Mouse (Mus musculus) gastrocnemius, postnatal 4 days (tissue): ENCODE results near the gene Mfsd11. TPM values are rescaled to one million over a fixed set of nuclear protein-coding genes. Genes with fewer than 3 reads are reported as not detected.
A peak's percentile ranks its signal among the peaks of the same experiment; 100 is the strongest.
"Not testable (repeated sequence)": the region's sequence is repeated elsewhere in the genome, so short reads cannot be mapped to it uniquely, and the experiment has no call there.

Source experiments
- DNase-seq, 2 experiments: peaks; one replicate each; pipeline ENCODE4 v3.0.0; 2021 to 2022; ENCODE audit warnings: low spot score in 2 of 2, mixed read lengths in 2 of 2
- total RNA-seq, 2 experiments: library from RNA; stranded (reverse); gene quantifications; 2 replicates each; pipeline ENCODE4 v1.2.3; 2021

Mfsd11 gene
- total RNA-seq, 2 experiments from 2014 or later, result 42.8 to 43.1 TPM

GRCm38 (mm10) chr11:116819932-116820593 is 32.2 kb upstream of the Mfsd11 start:
- DNase-seq, result no peak

GRCm38 (mm10) chr11:116821057-116821940 is 30.9 kb upstream of the Mfsd11 start:
- no peak for DNase-seq

- DNase-seq, result no peak
These were observed 30.0 kb upstream of the Mfsd11 start for GRCm38 (mm10) chr11:116822215-116822614.

GRCm38 (mm10) chr11:116822626-116823025 is 29.6 kb upstream of the Mfsd11 start:
- DNase-seq, result no peak

DNA sequence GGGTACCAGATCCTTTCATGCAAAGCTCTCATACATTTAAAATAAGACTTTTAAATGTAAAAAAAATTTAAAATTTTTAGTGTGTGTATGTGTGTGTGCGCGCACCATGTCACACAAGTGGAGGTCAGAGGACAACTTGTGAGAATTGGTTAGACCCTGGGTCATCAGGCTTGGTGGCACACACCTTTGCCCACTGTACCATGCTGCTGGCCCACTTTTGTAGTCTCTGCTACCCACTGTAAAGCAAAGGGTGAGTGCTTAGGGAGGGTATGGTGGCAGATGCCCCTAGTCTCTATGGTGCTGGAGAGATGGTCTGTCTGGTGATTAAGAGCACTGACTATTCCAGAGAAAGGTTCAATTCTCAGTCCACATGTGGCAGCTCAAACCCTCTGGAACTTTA is 29.0 kb upstream of the Mfsd11 start:
- no peak for DNase-seq

GRCm38 (mm10) chr11:116823885-116824284 is 28.4 kb upstream of the Mfsd11 start:
- not testable (repeated sequence) for DNase-seq

DNA sequence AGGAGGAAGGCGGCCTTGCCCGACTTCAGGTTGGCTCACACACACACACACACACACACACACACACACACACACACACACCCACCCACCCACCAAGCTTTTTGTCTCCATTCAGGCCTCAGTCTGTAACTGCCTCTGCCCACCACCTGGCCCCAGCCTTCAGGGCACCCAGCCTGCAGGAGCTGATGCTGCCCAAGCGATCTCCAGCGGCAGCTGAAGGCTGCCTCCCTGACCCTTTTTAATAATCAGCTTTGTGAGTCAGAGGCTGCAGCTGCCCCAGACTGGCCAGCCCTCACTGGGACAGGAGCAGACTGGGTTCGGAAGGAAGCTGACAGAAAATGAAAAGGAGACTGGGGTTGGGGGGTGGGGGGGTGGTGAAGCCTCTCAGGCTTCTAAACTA is 27.0 kb upstream of the Mfsd11 start:
- DNase-seq, result no peak

DNA sequence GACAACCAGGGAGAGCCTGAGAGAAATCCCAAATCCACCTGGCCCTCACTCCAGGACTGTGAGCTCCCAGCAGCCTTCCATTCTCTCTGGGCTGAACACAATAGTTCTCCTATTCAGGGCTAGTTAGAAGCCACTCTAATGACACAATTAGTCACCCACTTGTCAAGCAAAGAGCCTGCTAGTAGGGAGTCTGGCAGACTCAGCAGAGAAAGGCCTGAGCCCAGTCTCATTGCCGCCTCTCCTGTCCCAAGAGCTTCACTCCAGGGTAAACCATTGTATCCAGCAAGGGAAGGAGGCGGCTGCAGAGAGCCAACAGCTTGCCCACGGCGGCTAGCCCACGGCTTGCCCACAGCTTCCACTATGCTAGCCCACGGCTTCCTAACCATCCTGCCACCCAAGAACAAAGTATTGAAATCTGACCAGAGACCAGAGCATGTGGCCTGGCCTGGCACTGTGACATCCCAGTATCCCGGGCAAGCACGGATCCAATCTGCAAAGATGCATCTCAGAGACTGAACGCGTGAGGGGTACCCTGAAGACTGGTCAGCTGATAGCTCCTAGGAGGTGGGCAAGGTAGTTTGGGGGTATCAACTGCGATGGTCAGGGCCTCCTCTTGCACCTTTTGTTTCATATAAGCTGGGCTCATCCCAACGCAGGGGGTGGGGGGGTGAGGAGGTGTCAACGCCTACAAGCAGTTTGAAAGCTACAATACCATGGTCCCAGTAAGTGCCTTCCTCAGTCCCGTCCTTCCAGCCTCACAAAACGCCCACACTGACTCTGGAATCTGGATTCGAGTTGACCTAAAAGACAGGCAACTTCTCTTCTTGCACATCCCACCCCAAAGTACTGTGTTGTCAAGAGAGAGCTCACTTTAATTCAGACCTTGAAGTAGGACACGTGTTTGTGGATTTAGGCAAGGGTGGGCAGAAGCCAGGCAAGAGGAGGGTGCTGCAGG is 25.4 kb upstream of the Mfsd11 start:
- DNase-seq, result no peak

GRCm38 (mm10) chr11:116827534-116828165 is 24.6 kb upstream of the Mfsd11 start, which contains the start of gene Mxra7:
Gene Mxra7, minus strand, starts transcription at chr11:116828046.
- DNase-seq, result peak; percentile 89 to 91

DNA sequence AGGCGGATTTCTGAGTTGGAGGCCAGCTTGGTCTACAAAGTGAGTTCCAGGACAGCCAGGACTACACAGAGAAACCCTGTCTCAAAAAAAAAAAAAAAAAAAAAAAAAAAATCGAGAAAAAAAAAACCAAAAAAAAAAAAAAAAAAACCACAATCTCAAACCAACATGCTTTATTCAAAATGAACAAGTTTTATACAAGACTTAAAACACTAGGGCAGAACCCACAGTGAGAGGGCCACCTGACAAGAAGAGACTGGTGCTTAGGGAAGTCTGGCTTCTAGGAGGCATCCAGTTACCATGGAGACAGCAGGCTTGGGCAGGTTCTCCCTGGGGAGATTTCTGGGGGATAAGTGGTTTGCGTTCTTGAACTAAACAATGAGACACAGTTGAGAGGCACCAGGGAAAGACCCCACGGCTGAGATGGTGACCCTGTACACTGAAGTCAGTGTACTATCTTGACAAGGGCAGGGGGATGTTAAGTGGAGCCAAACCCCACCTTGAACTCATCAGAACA is 20.0 kb upstream of the Mfsd11 start:
- DNase-seq, result no peak

DNA sequence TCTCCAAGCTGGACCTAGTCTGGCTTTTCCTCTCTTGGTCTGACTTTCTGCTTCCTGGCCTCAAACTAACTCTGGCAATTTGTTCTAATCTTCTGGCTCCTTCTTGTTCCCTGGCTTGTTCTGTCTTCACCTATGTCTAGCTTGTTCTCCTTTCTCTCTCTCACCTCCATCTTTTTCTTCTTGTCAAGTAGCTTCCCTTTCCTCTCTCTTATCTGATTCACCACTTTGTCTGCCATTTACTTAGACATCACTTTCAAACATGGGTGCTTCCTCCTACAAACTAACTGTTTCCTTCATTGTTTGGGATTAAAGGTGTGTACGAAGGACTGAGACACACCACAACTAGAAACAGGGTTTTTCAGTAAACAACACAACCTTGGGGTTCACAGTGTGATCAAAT is 17.3 kb upstream of the Mfsd11 start:
- DNase-seq, result no peak

DNA sequence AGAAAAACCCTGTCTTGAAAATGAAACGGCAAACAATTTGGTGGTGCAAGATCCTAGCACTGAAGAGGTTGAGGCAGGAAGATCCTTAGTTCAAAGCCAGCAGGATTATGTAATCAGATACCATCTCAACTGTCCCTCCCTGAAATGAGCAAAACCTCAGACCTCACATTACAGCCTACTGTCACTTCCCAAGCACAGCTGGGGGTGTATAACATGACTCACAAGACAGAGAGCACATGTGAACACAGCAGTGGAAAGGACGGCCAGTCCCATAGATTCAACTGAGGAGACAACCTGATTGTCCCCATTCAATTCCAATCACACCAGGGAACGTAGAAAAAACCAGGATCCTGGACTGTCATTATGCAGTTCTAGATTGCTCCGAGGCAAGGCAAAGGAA is 16.0 kb upstream of the Mfsd11 start:
- DNase-seq, result no peak

GRCm38 (mm10) chr11:116837441-116837840 is 14.8 kb upstream of the Mfsd11 start:
- DNase-seq, result no peak

GRCm38 (mm10) chr11:116838936-116839335 is 13.3 kb upstream of the Mfsd11 start:
- DNase-seq, result no peak

DNA sequence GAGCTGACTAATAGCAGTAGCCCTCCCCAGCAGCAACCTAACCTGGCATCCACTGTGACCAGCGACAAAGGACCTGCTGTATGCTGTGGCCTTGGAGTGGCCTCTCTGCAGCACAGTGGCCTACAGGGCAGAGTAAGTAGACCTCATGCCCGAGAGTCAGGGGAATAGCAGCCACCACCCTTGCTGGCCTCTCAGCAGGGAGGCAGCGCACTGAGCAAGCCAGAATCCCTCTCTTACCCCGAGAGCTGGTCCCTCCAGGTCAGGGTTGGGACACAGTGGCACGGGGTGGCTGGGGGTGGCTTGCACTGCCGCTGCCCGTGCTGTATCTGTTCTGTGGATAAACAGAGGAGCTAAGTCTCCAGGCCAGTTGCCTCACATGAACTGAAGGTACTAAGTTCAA is 12.6 kb upstream of the Mfsd11 start:
- DNase-seq, result no peak

- DNase-seq, result no peak
These were observed 11.5 kb upstream of the Mfsd11 start for GRCm38 (mm10) chr11:116840748-116841147.

DNA sequence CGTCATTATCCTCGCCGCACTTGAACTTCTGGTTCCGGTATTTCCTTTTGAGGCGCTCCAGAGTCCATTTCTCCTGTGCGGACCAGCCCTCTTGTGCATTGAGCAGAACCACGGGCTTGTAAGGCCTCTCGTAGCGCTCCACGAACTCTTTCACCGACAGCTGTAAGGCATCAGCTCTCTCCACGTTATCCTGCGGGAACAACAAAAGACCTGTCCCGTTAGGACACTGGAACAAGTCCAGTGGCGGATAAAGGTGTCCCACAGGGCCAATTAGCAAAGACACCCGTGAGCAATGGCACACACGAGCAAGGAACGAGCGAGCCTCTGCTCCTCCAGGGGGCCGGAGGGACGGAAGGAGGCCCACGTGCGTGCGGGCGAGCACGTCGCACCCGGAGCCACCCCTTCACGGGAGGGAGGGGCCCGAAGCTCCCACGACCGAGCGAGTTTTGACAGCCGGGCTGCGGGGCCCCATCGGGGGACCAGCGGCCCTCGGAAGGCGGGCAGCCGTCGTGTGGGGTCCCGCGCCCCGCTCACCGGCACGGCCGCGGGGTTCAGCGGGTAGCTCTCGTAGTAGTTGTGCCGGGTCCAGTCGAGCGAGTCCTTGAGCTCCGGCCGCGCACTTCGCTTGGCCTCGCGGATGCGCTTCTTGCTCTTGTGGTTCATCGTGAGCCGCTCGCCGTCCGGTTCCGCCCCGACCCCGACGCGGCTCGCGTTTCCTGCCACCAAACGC is 9.5 kb upstream of the Mfsd11 start:
- DNase-seq, result peak; percentile 63 to 74

DNA sequence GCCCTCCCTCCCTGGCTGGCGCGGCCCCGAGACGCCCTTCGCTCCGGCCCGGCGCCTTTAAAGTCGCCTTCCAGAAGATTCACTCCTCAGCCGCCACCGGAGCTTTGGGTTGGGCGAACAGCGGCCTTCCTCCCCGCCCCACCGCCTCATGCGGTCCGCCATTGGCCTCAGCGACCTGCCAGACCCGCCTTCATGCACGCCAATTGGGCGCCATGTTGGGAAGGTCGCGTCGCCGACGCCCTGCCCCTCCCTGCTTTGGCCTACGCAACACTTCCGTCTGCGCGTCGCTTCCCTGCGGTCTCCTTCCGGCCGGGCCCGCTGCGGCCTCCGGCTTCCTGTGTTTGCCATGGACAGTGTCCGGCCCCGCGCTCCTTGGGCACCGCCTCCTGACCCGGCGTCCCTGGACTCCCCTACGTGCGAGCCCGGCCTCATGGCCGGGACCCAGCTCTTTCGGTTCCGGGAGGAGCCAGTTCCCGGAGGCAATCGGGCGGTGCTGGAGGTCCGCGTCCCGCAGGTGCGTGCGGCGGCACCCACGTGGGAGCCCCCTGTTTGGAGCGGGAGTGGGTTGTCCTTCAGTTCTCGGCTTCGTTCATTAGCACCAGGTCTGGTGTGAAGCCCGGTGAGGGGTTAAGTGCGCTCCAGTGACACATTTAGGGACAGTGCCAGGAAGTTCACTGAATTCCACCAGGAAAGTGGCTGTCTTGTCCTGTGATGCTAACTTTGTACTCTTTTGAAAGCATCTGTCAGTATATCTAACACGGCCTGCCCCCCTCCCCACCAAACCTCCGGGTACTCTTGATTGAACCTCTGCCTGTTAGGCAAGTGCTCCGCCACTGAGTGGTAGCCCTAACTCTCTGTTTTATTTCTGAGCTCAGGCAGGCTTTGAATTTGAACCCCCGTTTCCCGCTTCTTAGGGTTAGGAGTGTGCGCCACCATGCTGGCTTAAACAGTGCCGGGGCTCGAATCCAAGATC is 8.7 kb upstream of the Mfsd11 start, which contains the start of the genes Mettl23 and Jmjd6:
Gene Mettl23, plus strand, starts transcription at position 18 of the 973 bp plus-strand sequence.
Gene Jmjd6, minus strand, starts transcription at position 189 of the 973 bp plus-strand sequence.
- DNase-seq, result peak; percentile 91 to 96
